Mouse (Mus musculus): ENCODE measurements around the gene Acly.

- no peak for TF ChIP-seq CTCF (IDR thresholded peaks at IDR 0.05; ENCODE audit: low read depth, low read length)
- TF ChIP-seq POLR2A (IDR thresholded peaks at IDR 0.05; ENCODE audit: borderline replicate concordance, low read depth, low read length): no peak
These were observed 22.7 kb downstream of the Acly start for GRCm38 (mm10) chr11:100504990-100505660.
